Mouse (Mus musculus) liver, postnatal 0 days (tissue): ENCODE measurements at regions not wholly inside any gene's neighbourhood (a gene's known extent, or its start where the extent isn't known, plus 50 kb on each side); places are given as distances from the start of the nearest gene placed in this dataset.

Source experiments
- ATAC-seq: fragments of 200-750 bp; cut with Nextera tagmentation; 2 replicates; pipeline ENCODE4 v1.8.0; 2017; ENCODE audit warnings: mild to moderate bottlenecking, moderate library complexity
- DNase-seq: peaks from one replicate; pipeline ENCODE4 v3.0.0-alpha.2; 2016
- H3K27ac ChIP-seq: fragments of 300-500 bp; sonication (generic); 2 replicates; pipeline ENCODE4 v1.5.1; 2014; ENCODE audit warnings: antibody characterized with exemption, moderate library complexity, mild to moderate bottlenecking, low read depth
- H3K27me3 ChIP-seq: fragments of 300-500 bp; sonication (generic); 2 replicates; pipeline ENCODE4 v1.6.1; 2014; ENCODE audit warnings: low read length, control low read depth, mixed read lengths; ENCODE audit not compliant: insufficient read depth
- H3K36me3 ChIP-seq: fragments of 300-500 bp; sonication (generic); replicated peaks from 2 replicates; pipeline ENCODE4 v1.6.1; 2014; ENCODE audit warnings: mild to moderate bottlenecking, control low read depth, low read length, moderate library complexity, mixed read lengths; ENCODE audit not compliant: insufficient read depth
- H3K4me1 ChIP-seq: fragments of 300-500 bp; sonication (generic); 2 replicates; pipeline ENCODE4 v1.6.1; 2014; ENCODE audit warnings: antibody characterized with exemption, mild to moderate bottlenecking, control low read depth; ENCODE audit not compliant: insufficient read depth
- H3K4me2 ChIP-seq: fragments of 300-500 bp; sonication (generic); 2 replicates; pipeline ENCODE4 v1.6.1; 2014; ENCODE audit warnings: low read depth, mild to moderate bottlenecking, low read length, moderate library complexity, mixed read lengths
- H3K4me3 ChIP-seq: fragments of 300-500 bp; sonication (generic); 2 replicates; pipeline ENCODE4 v1.5.1; 2014; ENCODE audit warnings: low read depth, low read length
- H3K9ac ChIP-seq: fragments of 300-500 bp; sonication (generic); replicated peaks from 2 replicates; pipeline ENCODE4 v1.6.1; 2014; ENCODE audit warnings: mild to moderate bottlenecking, moderate library complexity
- H3K9me3 ChIP-seq: fragments of 300-500 bp; sonication (generic); 2 replicates; pipeline ENCODE4 v1.6.1; 2016; ENCODE audit warnings: mild to moderate bottlenecking, control low read depth, low read length, mixed read lengths
- CTCF ChIP-seq: sonication (generic); IDR thresholded peaks from 2 replicates; pipeline ENCODE4 v1.5.1; 2016; ENCODE audit warnings: antibody characterized with exemption, low read depth
- EP300 ChIP-seq: IDR thresholded peaks from 2 replicates; pipeline ENCODE4 v1.6.1; 2016; ENCODE audit warnings: antibody characterized with exemption, low read depth, mild to moderate bottlenecking
- WGBS: fragments of 180-500 bp; shearing (Covaris S2); extraction: QIAGEN DNeasy Blood & Tissue Kit; methylation state at CpG from one replicate; pipeline ENCODE4 v1.1.7; 2014; ENCODE audit not compliant: insufficient replicate concordance; 5-methylcytosine and 5-hydroxymethylcytosine counted together

DNA sequence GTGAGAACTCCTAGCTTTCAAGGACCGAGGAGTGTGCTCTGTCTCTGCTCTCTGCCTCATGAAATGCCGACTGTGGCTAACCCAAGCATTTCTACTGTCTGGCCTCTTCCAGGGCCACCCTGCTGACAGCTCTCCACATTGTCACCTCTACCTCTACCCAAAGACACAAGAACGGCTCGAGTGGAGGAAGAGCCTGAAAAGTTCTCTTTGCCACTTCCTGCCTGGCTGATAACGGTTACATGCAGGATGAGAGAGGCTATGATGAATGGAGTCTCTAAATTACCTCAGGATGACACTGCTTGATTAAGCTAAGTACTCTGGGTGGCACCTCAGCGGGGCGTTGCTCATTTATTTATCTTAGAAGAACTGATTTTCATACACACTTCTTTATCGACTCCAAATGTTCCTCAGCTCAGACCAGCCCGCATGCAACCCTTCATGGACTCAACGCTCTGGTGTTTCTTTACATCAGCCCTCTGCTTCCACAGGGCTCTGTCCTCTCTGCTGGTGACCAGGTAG, 230.0 kb upstream of the Sdk2 start:
- H3K9ac ChIP-seq, result no peak overlapping the region
- H3K4me3 ChIP-seq, result no peak overlapping the region
- 34% methylated on average over 10 of the region's 10 CpGs for WGBS
- no peaks in the 10 kb centered on the region for H3K4me1 ChIP-seq
- TF ChIP-seq CTCF, result no peak
- TF ChIP-seq EP300, result no peak
- no peaks in the 10 kb centered on the region for H3K36me3 ChIP-seq
- DNase-seq (no peak), ATAC-seq (0 out of 2 replicates have a peak, but pooled peaks have one; percentile 23)
- H3K27ac ChIP-seq, result no peak overlapping the region
- H3K4me2 ChIP-seq, result no peak overlapping the region
- no peaks in the 10 kb centered on the region for H3K27me3 ChIP-seq
- no peaks in the 10 kb centered on the region for H3K9me3 ChIP-seq

GRCm38 (mm10) chr11:114294511-114295250, 227.8 kb upstream of the Sdk2 start:
- no peaks in the 10 kb centered on the region for H3K9me3 ChIP-seq
- TF ChIP-seq CTCF (no peak), EP300 (no peak)
- DNase-seq (no peak), ATAC-seq (no peak)
- H3K4me2 ChIP-seq, result no peak overlapping the region
- no peak overlapping the region for H3K27ac ChIP-seq
- H3K4me3 ChIP-seq, result no peak overlapping the region
- WGBS, result 51% methylated on average over 5 of the region's 5 CpGs
- no peaks in the 10 kb centered on the region for H3K36me3 ChIP-seq
- no peaks in the 10 kb centered on the region for H3K27me3 ChIP-seq
- H3K4me1 ChIP-seq, result no peaks in the 10 kb centered on the region
- no peak overlapping the region for H3K9ac ChIP-seq

GRCm38 (mm10) chr11:114291258-114291657, 224.4 kb upstream of the Sdk2 start:
- no peak overlapping the region for H3K9ac ChIP-seq

DNA sequence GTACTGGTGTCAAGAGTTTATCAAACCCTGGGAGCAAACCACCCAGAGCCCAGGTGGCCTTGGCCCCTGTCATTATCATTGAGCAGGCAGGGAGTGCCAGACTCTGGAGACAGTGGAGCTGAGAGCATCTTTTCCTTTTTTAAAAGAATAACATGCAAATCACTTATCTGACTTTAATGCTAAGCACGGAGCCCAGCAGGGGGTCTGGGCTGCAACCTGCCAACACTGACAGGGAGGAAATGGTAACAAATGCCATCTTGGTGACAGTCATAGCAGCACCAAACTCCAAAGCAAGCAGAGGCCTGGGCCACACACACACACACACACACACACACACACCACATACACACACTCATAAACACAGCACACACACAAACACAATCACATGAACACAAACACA, 223.1 kb upstream of the Sdk2 start:
- Histone ChIP-seq H3K4me3 (no peak overlapping the region), H3K4me1 (no peaks in the 10 kb centered on the region), H3K9me3 (no peaks in the 10 kb centered on the region), H3K9ac (no peak overlapping the region), H3K27ac (no peak overlapping the region), H3K4me2 (no peak overlapping the region), H3K27me3 (no peaks in the 10 kb centered on the region), H3K36me3 (no peaks in the 10 kb centered on the region)
- TF ChIP-seq CTCF (no peak), EP300 (no peak)
- 67% methylated on average over 1 of the region's 1 CpGs for WGBS
- DNase-seq (no peak), ATAC-seq (no peak)

More at GRCm38 (mm10) chr11:114291258-114291657, 224.4 kb upstream of the Sdk2 start:
- Histone ChIP-seq H3K27me3 (no peaks in the 10 kb centered on the region), H3K4me2 (no peak overlapping the region), H3K4me1 (no peaks in the 10 kb centered on the region), H3K4me3 (no peak overlapping the region), H3K36me3 (no peaks in the 10 kb centered on the region), H3K27ac (no peak overlapping the region), H3K9me3 (no peaks in the 10 kb centered on the region)
- DNase-seq (no peak), ATAC-seq (no peak)
- TF ChIP-seq EP300, result no peak
- TF ChIP-seq CTCF, result no peak
- WGBS, result 72% methylated on average over 5 of the region's 5 CpGs

DNA sequence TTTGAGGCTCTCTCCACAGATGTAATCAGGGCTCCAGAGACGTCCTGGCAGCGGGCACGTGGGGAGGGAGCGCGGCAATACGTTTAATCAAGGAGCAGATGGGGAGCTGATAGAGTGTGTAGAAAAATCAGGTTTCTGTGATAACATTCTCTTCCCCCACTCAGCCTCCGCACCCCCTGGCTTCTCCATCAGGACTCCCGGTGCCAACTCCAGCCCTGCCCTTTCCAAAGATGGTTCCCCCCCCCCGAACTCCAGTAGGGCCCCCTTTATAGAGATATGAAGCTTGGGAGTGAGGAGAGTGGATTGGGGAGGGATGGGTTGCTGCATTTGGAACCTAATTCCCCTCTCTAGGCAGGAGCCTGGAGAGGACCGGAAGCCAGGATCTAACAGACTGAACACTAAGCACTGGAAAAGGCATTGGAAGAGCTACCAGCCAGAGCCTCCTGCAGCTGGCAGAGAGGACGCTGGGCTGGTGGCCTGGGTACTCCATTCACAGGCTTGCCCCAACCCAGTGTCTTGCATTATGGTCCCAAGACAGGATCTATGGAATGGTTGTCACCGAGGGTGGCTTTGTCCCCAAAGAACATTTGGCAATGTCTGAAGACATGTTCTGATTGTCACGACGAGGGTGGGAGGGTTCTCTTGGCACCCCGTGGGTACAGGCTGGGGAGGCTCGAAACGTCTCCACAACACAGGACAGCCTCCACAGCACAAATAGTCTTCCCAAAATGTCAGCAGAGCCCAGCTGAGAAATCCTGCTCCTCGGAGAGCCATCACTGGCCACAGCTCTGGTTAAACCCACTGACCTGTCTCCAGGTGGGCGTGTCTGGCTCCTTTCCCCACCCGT, 218.2 kb upstream of the Sdk2 start:
- H3K36me3 ChIP-seq, result no peaks in the 10 kb centered on the region
- H3K27ac ChIP-seq, result no peak overlapping the region
- H3K9me3 ChIP-seq, result no peaks in the 10 kb centered on the region
- 69% methylated on average over 20 of the region's 20 CpGs for WGBS
- no peaks in the 10 kb centered on the region for H3K4me1 ChIP-seq
- H3K27me3 ChIP-seq, result no peaks in the 10 kb centered on the region
- no peak for TF ChIP-seq EP300
- TF ChIP-seq CTCF, result no peak
- H3K9ac ChIP-seq, result no peak overlapping the region
- ATAC-seq (no peak), DNase-seq (no peak)
- H3K4me2 ChIP-seq, result no peak overlapping the region
- H3K4me3 ChIP-seq, result no peak overlapping the region

GRCm38 (mm10) chr11:114283208-114283607, 216.4 kb upstream of the Sdk2 start:
- no peak overlapping the region for H3K9ac ChIP-seq
- H3K36me3 ChIP-seq, result no peaks in the 10 kb centered on the region
- no peak overlapping the region for H3K4me2 ChIP-seq
- TF ChIP-seq CTCF, result peak; percentile 71
- TF ChIP-seq EP300, result no peak
- no peak overlapping the region for H3K4me3 ChIP-seq
- peak; percentile 52 for DNase-seq
- no peaks in the 10 kb centered on the region for H3K27me3 ChIP-seq
- H3K27ac ChIP-seq, result no peak overlapping the region
- WGBS, result 36% methylated on average over 5 of the region's 5 CpGs
- no peaks in the 10 kb centered on the region for H3K9me3 ChIP-seq
- H3K4me1 ChIP-seq, result no peaks in the 10 kb centered on the region
- no peak for ATAC-seq
